Mouse (Mus musculus): ENCODE results near the gene Vmn1r235.
"Not testable (repeated sequence)": the region's sequence is repeated elsewhere in the genome, so short reads cannot be mapped to it uniquely, and the experiment has no call there.

Gene Vmn1r235

GRCm38 (mm10) chr17:21256111-21256510 is at the start of gene Vmn1r235:
TSS of gene Vmn1r235 (plus strand) at chr17:21256411.
- DNase-seq = no peak

GRCm38 (mm10) chr17:21211081-21211480 is 45.1 kb upstream of the Vmn1r235 start:
- DNase-seq = not testable (repeated sequence)

- DNase-seq = no peak
Measured at GRCm38 (mm10) chr17:21225787-21226186, 30.4 kb upstream of the Vmn1r235 start, which contains the start of gene Vmn1r234. TSS of gene Vmn1r234 (plus strand) at chr17:21226087.

- peak; percentile 15 for DNase-seq
Measured at GRCm38 (mm10) chr17:21231654-21232053, 24.6 kb upstream of the Vmn1r235 start.

- peak; percentile 5 for DNase-seq
Measured at GRCm38 (mm10) chr17:21272103-21272502, 15.9 kb downstream of the Vmn1r235 start.

GRCm38 (mm10) chr17:21282642-21283041 is 26.4 kb downstream of the Vmn1r235 start, which contains the start of gene Vmn1r236:
TSS of gene Vmn1r236 (plus strand) at chr17:21282942.
- no peak for DNase-seq

GRCm38 (mm10) chr17:21284395-21284794 is 28.2 kb downstream of the Vmn1r235 start:
- DNase-seq = no peak

GRCm38 (mm10) chr17:21289695-21290094 is 33.5 kb downstream of the Vmn1r235 start:
- no peak for DNase-seq

GRCm38 (mm10) chr17:21311565-21311964 is 55.4 kb downstream of the Vmn1r235 start, which contains the start of gene Vmn1r237:
TSS of gene Vmn1r237 (plus strand) at chr17:21311865.
- no peak for DNase-seq

Measured in right cerebral cortex, postnatal 25 days (tissue).